Mouse (Mus musculus): Measurements from ENCODE around the gene Shpk. TPM values are rescaled to one million over a fixed set of nuclear protein-coding genes. Genes with fewer than 3 reads are reported as not detected.

Gene Shpk
- total and polyA plus RNA-seq, 2 experiments from 2014 or later = 1.8 to 2.2 TPM

- no peak overlapping the region for H3K9ac ChIP-seq
- no peak for DNase-seq
- WGBS = 72% methylated on average over 3 of the region's 3 CpGs
- TF ChIP-seq CTCF (IDR thresholded peaks at IDR 0.05; ENCODE audit: low read depth) = no peak
- H3K4me1 ChIP-seq (ENCODE audit: insufficient read depth) = no peaks in the 10 kb centered on the region
- H3K9me3 ChIP-seq (ENCODE audit: low read length) = no peaks in the 10 kb centered on the region
- no peaks in the 10 kb centered on the region for H3K36me3 ChIP-seq (ENCODE audit: insufficient read depth)
- no peak overlapping the region for H3K4me3 ChIP-seq (ENCODE audit: low read depth, low read length)
- no peaks in the 10 kb centered on the region for H3K27me3 ChIP-seq (ENCODE audit: insufficient read depth, low read length)
- H3K4me2 ChIP-seq (ENCODE audit: low read depth) = no peak overlapping the region
- no peak overlapping the region for H3K27ac ChIP-seq (ENCODE audit: low read depth, low read length)
- no peak for ATAC-seq
Measured at GRCm38 (mm10) chr11:73260457-73260856, 61.2 kb downstream of the Shpk start.

GRCm38 (mm10) chr11:73261385-73261784 is 62.1 kb downstream of the Shpk start:
- DNase-seq (no peak), ATAC-seq (no peak)
- Histone ChIP-seq H3K9ac (no peak overlapping the region), H3K36me3 (ENCODE audit: insufficient read depth) (no peaks in the 10 kb centered on the region), H3K9me3 (ENCODE audit: low read length) (no peaks in the 10 kb centered on the region), H3K4me1 (ENCODE audit: insufficient read depth) (no peaks in the 10 kb centered on the region), H3K27me3 (ENCODE audit: insufficient read depth, low read length) (no peaks in the 10 kb centered on the region), H3K4me3 (ENCODE audit: low read depth, low read length) (no peak overlapping the region), H3K4me2 (ENCODE audit: low read depth) (no peak overlapping the region), H3K27ac (ENCODE audit: low read depth, low read length) (no peak overlapping the region)
- WGBS = 93% methylated on average over 1 of the region's 1 CpGs
- no peak for TF ChIP-seq CTCF (IDR thresholded peaks at IDR 0.05; ENCODE audit: low read depth)

- no peak for TF ChIP-seq CTCF (IDR thresholded peaks at IDR 0.05; ENCODE audit: low read depth)
- no peaks in the 10 kb centered on the region for H3K4me1 ChIP-seq (ENCODE audit: insufficient read depth)
- no peaks in the 10 kb centered on the region for H3K36me3 ChIP-seq (ENCODE audit: insufficient read depth)
- H3K4me3 ChIP-seq (ENCODE audit: low read depth, low read length) = no peak within 1 kb of the TSS
- ATAC-seq (no peak), DNase-seq (no peak)
- H3K9ac ChIP-seq = no peak within 1 kb of the TSS
- no peaks in the 10 kb centered on the region for H3K27me3 ChIP-seq (ENCODE audit: insufficient read depth, low read length)
- H3K27ac ChIP-seq (ENCODE audit: low read depth, low read length) = no peak within 1 kb of the TSS
- WGBS = 94% methylated on average over 7 of the region's 7 CpGs
- no peaks in the 10 kb centered on the region for H3K9me3 ChIP-seq (ENCODE audit: low read length)
- no peak within 1 kb of the TSS for H3K4me2 ChIP-seq (ENCODE audit: low read depth)
Measured at GRCm38 (mm10) chr11:73267267-73267666, 68.0 kb downstream of the Shpk start, which contains the start of gene Trpv3. TSS of gene Trpv3 (plus strand) at chr11:73267388.

Other genes starting within 250 kb of the Shpk start
- 1.5 and 1.6 TPM in 2 replicates for gene Atp2a3, start 238.3 kb upstream of the Shpk start, total RNA-seq (2014; rRNA removed)
- gene Atp2a3, start 238.3 kb upstream of the Shpk start, polyA plus RNA-seq (2015; fragmentation: Nextera tagmentation; extraction: Ambion mirVana) = 1.7 and 2.4 TPM in 2 replicates
- gene P2rx1, start 200.4 kb upstream of the Shpk start, total RNA-seq (2014; rRNA removed) = 0.08 and 2.0 TPM in 2 replicates
- 0.19 and 0.25 TPM in 2 replicates for gene P2rx1, start 200.4 kb upstream of the Shpk start, polyA plus RNA-seq (2015; fragmentation: Nextera tagmentation; extraction: Ambion mirVana)
- gene Camkk1, start 180.5 kb upstream of the Shpk start, total RNA-seq (2014; rRNA removed) = 24.2 and 26.3 TPM in 2 replicates
- 22.9 and 25.1 TPM in 2 replicates for gene Camkk1, start 180.5 kb upstream of the Shpk start, polyA plus RNA-seq (2015; fragmentation: Nextera tagmentation; extraction: Ambion mirVana)
- 8.5 and 11.0 TPM in 2 replicates for gene Ncbp3, start 151.7 kb upstream of the Shpk start, total RNA-seq (2014; rRNA removed)
- 3.6 and 6.1 TPM in 2 replicates for gene Ncbp3, start 151.7 kb upstream of the Shpk start, polyA plus RNA-seq (2015; fragmentation: Nextera tagmentation; extraction: Ambion mirVana)
- 0.08 and 0.24 TPM in 2 replicates for gene Itgae, start 108.9 kb upstream of the Shpk start, total RNA-seq (2014; rRNA removed)
- gene Itgae, start 108.9 kb upstream of the Shpk start, polyA plus RNA-seq (2015; fragmentation: Nextera tagmentation; extraction: Ambion mirVana) = 0.20 and 0.21 TPM in 2 replicates
- gene Haspin, start 61.2 kb upstream of the Shpk start, total RNA-seq (2014; rRNA removed) = 0.85 and 2.0 TPM in 2 replicates
- gene Haspin, start 61.2 kb upstream of the Shpk start, polyA plus RNA-seq (2015; fragmentation: Nextera tagmentation; extraction: Ambion mirVana) = 2.3 and 2.4 TPM in 2 replicates
- gene P2rx5, start 39.0 kb upstream of the Shpk start, total RNA-seq (2014; rRNA removed) = 0.46 and 0.57 TPM in 2 replicates
- gene P2rx5, start 39.0 kb upstream of the Shpk start, polyA plus RNA-seq (2015; fragmentation: Nextera tagmentation; extraction: Ambion mirVana) = 0.69 TPM in 2 replicates
- gene Emc6, start 22.4 kb upstream of the Shpk start, total RNA-seq (2014; rRNA removed) = 127 and 153 TPM in 2 replicates
- 182 and 219 TPM in 2 replicates for gene Emc6, start 22.4 kb upstream of the Shpk start, polyA plus RNA-seq (2015; fragmentation: Nextera tagmentation; extraction: Ambion mirVana)
- 52.2 and 59.5 TPM in 2 replicates for gene Tax1bp3, start 22.4 kb upstream of the Shpk start, total RNA-seq (2014; rRNA removed)
- 122 and 137 TPM in 2 replicates for gene Tax1bp3, start 22.4 kb upstream of the Shpk start, polyA plus RNA-seq (2015; fragmentation: Nextera tagmentation; extraction: Ambion mirVana)
- gene Ctns, start 418 bp upstream of the Shpk start, total RNA-seq (2014; rRNA removed) = 15.3 and 17.0 TPM in 2 replicates
- gene Ctns, start 418 bp upstream of the Shpk start, polyA plus RNA-seq (2015; fragmentation: Nextera tagmentation; extraction: Ambion mirVana) = 9.6 and 12.7 TPM in 2 replicates
- gene Trpv1, start 34.8 kb downstream of the Shpk start, total RNA-seq (2014; rRNA removed) = 0.38 TPM in 2 replicates
- 0.22 and 0.38 TPM in 2 replicates for gene Trpv1, start 34.8 kb downstream of the Shpk start, polyA plus RNA-seq (2015; fragmentation: Nextera tagmentation; extraction: Ambion mirVana)
- gene Trpv3, start 67.9 kb downstream of the Shpk start, total RNA-seq (2014; rRNA removed) = 0.29 and 0.31 TPM in 2 replicates
- 0.05 and 0.13 TPM in 2 replicates for gene Trpv3, start 67.9 kb downstream of the Shpk start, polyA plus RNA-seq (2015; fragmentation: Nextera tagmentation; extraction: Ambion mirVana)
- gene Aspa, start 130.1 kb downstream of the Shpk start, total RNA-seq (2014; rRNA removed) = 3.5 and 4.3 TPM in 2 replicates
- gene Aspa, start 130.1 kb downstream of the Shpk start, polyA plus RNA-seq (2015; fragmentation: Nextera tagmentation; extraction: Ambion mirVana) = 4.0 and 4.1 TPM in 2 replicates
- gene Gm49340, start 130.3 kb downstream of the Shpk start, total RNA-seq (2014; rRNA removed) = not detected in 2 replicates
- not detected in 2 replicates for gene Gm49340, start 130.3 kb downstream of the Shpk start, polyA plus RNA-seq (2015; fragmentation: Nextera tagmentation; extraction: Ambion mirVana)
- gene Spata22, start 130.3 kb downstream of the Shpk start, total RNA-seq (2014; rRNA removed) = 0.15 TPM in 1 of 2 replicates, not detected in the other
- 0.12 TPM in 1 of 2 replicates, not detected in the other for gene Spata22, start 130.3 kb downstream of the Shpk start, polyA plus RNA-seq (2015; fragmentation: Nextera tagmentation; extraction: Ambion mirVana)
- gene Olfr20, start 151.3 kb downstream of the Shpk start, total RNA-seq (2014; rRNA removed) = not detected in 2 replicates
- gene Olfr20, start 151.3 kb downstream of the Shpk start, polyA plus RNA-seq (2015; fragmentation: Nextera tagmentation; extraction: Ambion mirVana) = not detected in 2 replicates
- not detected in 2 replicates for gene Olfr376, start 171.8 kb downstream of the Shpk start, total RNA-seq (2014; rRNA removed)
- not detected in 2 replicates for gene Olfr376, start 171.8 kb downstream of the Shpk start, polyA plus RNA-seq (2015; fragmentation: Nextera tagmentation; extraction: Ambion mirVana)
- not detected in 2 replicates for gene Olfr1, start 200.2 kb downstream of the Shpk start, total RNA-seq (2014; rRNA removed)
- gene Olfr1, start 200.2 kb downstream of the Shpk start, polyA plus RNA-seq (2015; fragmentation: Nextera tagmentation; extraction: Ambion mirVana) = not detected in 2 replicates
- not detected in 2 replicates for gene Olfr378, start 229.0 kb downstream of the Shpk start, total RNA-seq (2014; rRNA removed)
- not detected in 2 replicates for gene Olfr378, start 229.0 kb downstream of the Shpk start, polyA plus RNA-seq (2015; fragmentation: Nextera tagmentation; extraction: Ambion mirVana)

Measured in forebrain, postnatal 0 days (tissue).